In genomic region chr10:59665503-59666291, GRCm38 (mm10) we compare ENCODE assay signal across 10 mouse cellular contexts. TPM values are rescaled to one million over a fixed set of nuclear protein-coding genes. Genes with fewer than 3 reads are reported as not detected.
A peak's percentile ranks its signal among the peaks of the same experiment; 100 is the strongest.
DNase-seq lines count a peak whose midpoint lies in the region; ATAC-seq lines count a peak whose summit lies in the region.
"Had no signal": no experiment of that assay in that cellular context is flagged by ENCODE, and none has a peak within 500 bp of the region (broad histone marks: within the 10 kb centered on the region; RNA-seq: fewer than 3 reads in every experiment).

No protein-coding gene starts in this region.

- DNase-seq in left cerebral cortex, postnatal 14 days (ENCODE audit: low spot score in 2 of 2), result peak; percentile 17 to 25
- DNase-seq in left cerebral cortex, adult 8-10 months (ENCODE audit: low spot score in 2 of 2), result no peak
- DNase-seq in c-Kit-positive CD71-negative TER-119-negative erythroid progenitor cells, embryonic 14.5 days (ENCODE audit: low read depth), result peak; percentile 29
- DNase-seq in layer of hippocampus, adult 18-20 months (ENCODE audit: low spot score in 2 of 2), result peak; percentile 4 to 39
- DNase-seq in gastrocnemius, postnatal 25 days, result no peak
- DNase-seq in kidney, postnatal 10 days, result no peak
- DNase-seq: kidney, adult 18-20 months had no signal

- intact Hi-C loops in left cerebral cortex, postnatal 14 days (cut with DNase I), result no loop called here

- ATAC-seq in megakaryocyte progenitor cell, adult 5-6 weeks (replicated peaks; ENCODE audit: poor library complexity), result peak; percentile 77
- ATAC-seq: midbrain, embryonic 15.5 days had no signal

RNA-seq across cellular contexts. Expression of gene Micu1, which starts 36.6 kb away (rescaled TPM):
- 10 to 100 TPM; 82.4 to 88.7 TPM for total RNA-seq in left cerebral cortex, postnatal 14 days (2021)
- total RNA-seq in left cerebral cortex, adult 8-10 months (2022), result 100 to 1,000 TPM in 3 of 4 experiments, 10 to 100 TPM in 1; 94.2 to 120 (median 103) TPM
- total RNA-seq in layer of hippocampus, adult 18-20 months (2021), result 100 to 1,000 TPM in 1 of 2 experiments, 10 to 100 TPM in 1; 97.8 to 101 TPM
- 42.0 and 51.5 TPM in 2 replicates for total RNA-seq in megakaryocyte progenitor cell, adult 5-6 weeks (2015)
- total RNA-seq in megakaryocyte progenitor cell, adult 5-6 weeks (2017), result 60.3 and 60.7 TPM in 2 replicates
- 10 to 100 TPM; 48.7 to 53.6 TPM for total RNA-seq in gastrocnemius, postnatal 25 days (2021)

RNA-seq across cellular contexts. Expression of gene Mcu, which starts 49.2 kb away (rescaled TPM):
- total RNA-seq in left cerebral cortex, postnatal 14 days (2021), result 10 to 100 TPM; 48.0 to 48.6 TPM
- total RNA-seq in left cerebral cortex, adult 8-10 months (2022), result 10 to 100 TPM; 35.1 to 39.1 (median 36.4) TPM
- total RNA-seq in layer of hippocampus, adult 18-20 months (2021), result 10 to 100 TPM; 48.0 to 51.0 TPM
- 39.5 and 43.0 TPM in 2 replicates for total RNA-seq in megakaryocyte progenitor cell, adult 5-6 weeks (2015)
- 57.3 and 60.1 TPM in 2 replicates for total RNA-seq in megakaryocyte progenitor cell, adult 5-6 weeks (2017)
- 10 to 100 TPM; 38.7 to 40.9 TPM for total RNA-seq in gastrocnemius, postnatal 25 days (2021)

RNA-seq across cellular contexts. Expression of gene Gm10322, which starts 49.8 kb away (rescaled TPM):
- total RNA-seq in left cerebral cortex, postnatal 14 days (2021), result not detected
- not detected for total RNA-seq in left cerebral cortex, adult 8-10 months (2022)
- not detected for total RNA-seq in layer of hippocampus, adult 18-20 months (2021)
- not detected in 2 replicates for total RNA-seq in megakaryocyte progenitor cell, adult 5-6 weeks (2015)
- not detected in 2 replicates for total RNA-seq in megakaryocyte progenitor cell, adult 5-6 weeks (2017)
- total RNA-seq in gastrocnemius, postnatal 25 days (2021), result not detected
- total RNA-seq: heart, adult 8-10 months had no signal

Comparison
In these comparisons a context has a peak if more than half of its experiments do, and no peak if none do; other contexts are left out.
1. DNase-seq: peak in left cerebral cortex, postnatal 14 days (2 of 2), c-Kit-positive CD71-negative TER-119-negative erythroid progenitor cells, embryonic 14.5 days (single experiment) and layer of hippocampus, adult 18-20 months (2 of 2); none in left cerebral cortex, adult 8-10 months (0 of 2), gastrocnemius, postnatal 25 days (single experiment) and kidney, postnatal 10 days (single experiment).